Mouse (Mus musculus): ENCODE data around the gene Olfr980. TPM values are rescaled to one million over a fixed set of nuclear protein-coding genes. Genes with fewer than 3 reads are reported as not detected.
"Not testable (repeated sequence)": the region's sequence is repeated elsewhere in the genome, so short reads cannot be mapped to it uniquely, and the experiment has no call there.

Olfr980 gene
- not detected in 2 replicates for polyA plus RNA-seq (2011; ENCODE audit: insufficient read depth, insufficient read length, low replicate concordance, missing spikeins)

GRCm38 (mm10) chr9:40009482-40009881, at the start of gene Olfr980:
TSS of gene Olfr980 (minus strand) at chr9:40009582.
- H3K4me1 ChIP-seq (ENCODE audit: control insufficient read depth, insufficient read depth, low read length) = no peaks in the 10 kb centered on the region
- H3K4me3 ChIP-seq (replicated peaks; ENCODE audit: control insufficient read depth, low read depth, low read length) = no peak within 1 kb of the TSS
- no peak within 1 kb of the TSS for H3K27ac ChIP-seq (ENCODE audit: control insufficient read depth, insufficient read depth, low read depth, low read length, poor library complexity)
- TF ChIP-seq POLR2A (IDR thresholded peaks at IDR 0.05; ENCODE audit: borderline replicate concordance, control insufficient read depth, low read depth, low read length) (no peak), CTCF (IDR thresholded peaks at IDR 0.05; ENCODE audit: control insufficient read depth, insufficient read depth, low read length) (no peak)
- WGBS = 71% methylated on average over 1 of the region's 1 CpGs

- TF ChIP-seq POLR2A (IDR thresholded peaks at IDR 0.05; ENCODE audit: borderline replicate concordance, control insufficient read depth, low read depth, low read length) = no peak
- 87% methylated on average over 19 of the region's 19 CpGs for WGBS
- Histone ChIP-seq H3K4me3 (replicated peaks; ENCODE audit: control insufficient read depth, low read depth, low read length) (no peak overlapping the region), H3K27ac (ENCODE audit: control insufficient read depth, insufficient read depth, low read depth, low read length, poor library complexity) (no peak overlapping the region), H3K4me1 (ENCODE audit: control insufficient read depth, insufficient read depth, low read length) (no peaks in the 10 kb centered on the region)
These were observed 40.8 kb upstream of the Olfr980 start for GRCm38 (mm10) chr9:40050138-40050537.

- Histone ChIP-seq H3K27ac (ENCODE audit: control insufficient read depth, insufficient read depth, low read depth, low read length, poor library complexity) (no peak within 1 kb of the TSS), H3K4me1 (ENCODE audit: control insufficient read depth, insufficient read depth, low read length) (no peaks in the 10 kb centered on the region), H3K4me3 (replicated peaks; ENCODE audit: control insufficient read depth, low read depth, low read length) (no peak within 1 kb of the TSS)
- TF ChIP-seq POLR2A (IDR thresholded peaks at IDR 0.05; ENCODE audit: borderline replicate concordance, control insufficient read depth, low read depth, low read length) (no peak), CTCF (IDR thresholded peaks at IDR 0.05; ENCODE audit: control insufficient read depth, insufficient read depth, low read length) (no peak)
- 62% methylated on average over 2 of the region's 2 CpGs for WGBS
These were observed 11.8 kb upstream of the Olfr980 start, which contains the start of gene Olfr981 for GRCm38 (mm10) chr9:40021164-40021563. TSS of gene Olfr981 (plus strand) at chr9:40021464.

GRCm38 (mm10) chr9:40003365-40003764, 6.0 kb downstream of the Olfr980 start, which contains the start of gene Olfr979:
TSS of gene Olfr979 (minus strand) at chr9:40003465.
- H3K4me3 ChIP-seq (replicated peaks; ENCODE audit: control insufficient read depth, low read depth, low read length) = no peak within 1 kb of the TSS
- 95% methylated on average over 1 of the region's 1 CpGs for WGBS
- H3K4me1 ChIP-seq (ENCODE audit: control insufficient read depth, insufficient read depth, low read length) = no peaks in the 10 kb centered on the region
- TF ChIP-seq CTCF (IDR thresholded peaks at IDR 0.05; ENCODE audit: control insufficient read depth, insufficient read depth, low read length) = no peak
- TF ChIP-seq POLR2A (IDR thresholded peaks at IDR 0.05; ENCODE audit: borderline replicate concordance, control insufficient read depth, low read depth, low read length) = no peak
- no peak within 1 kb of the TSS for H3K27ac ChIP-seq (ENCODE audit: control insufficient read depth, insufficient read depth, low read depth, low read length, poor library complexity)

GRCm38 (mm10) chr9:39991813-39992212, 17.6 kb downstream of the Olfr980 start, which contains the start of gene Olfr978:
TSS of gene Olfr978 (plus strand) at chr9:39992113.
- no peaks in the 10 kb centered on the region for H3K4me1 ChIP-seq (ENCODE audit: control insufficient read depth, insufficient read depth, low read length)
- H3K27ac ChIP-seq (ENCODE audit: control insufficient read depth, insufficient read depth, low read depth, low read length, poor library complexity) = no peak within 1 kb of the TSS
- 80% methylated on average over 2 of the region's 2 CpGs for WGBS
- H3K4me3 ChIP-seq (replicated peaks; ENCODE audit: control insufficient read depth, low read depth, low read length) = no peak within 1 kb of the TSS
- TF ChIP-seq CTCF (IDR thresholded peaks at IDR 0.05; ENCODE audit: control insufficient read depth, insufficient read depth, low read length) (no peak), POLR2A (IDR thresholded peaks at IDR 0.05; ENCODE audit: borderline replicate concordance, control insufficient read depth, low read depth, low read length) (no peak)

GRCm38 (mm10) chr9:39976581-39977145, 32.7 kb downstream of the Olfr980 start:
- WGBS = 65% methylated on average over 1 of the region's 1 CpGs
- H3K27ac ChIP-seq (ENCODE audit: control insufficient read depth, insufficient read depth, low read depth, low read length, poor library complexity); H3K4me3 ChIP-seq (replicated peaks; ENCODE audit: control insufficient read depth, low read depth, low read length); H3K4me1 ChIP-seq (ENCODE audit: control insufficient read depth, insufficient read depth, low read length): not testable (repeated sequence)

- not testable (repeated sequence) for H3K4me3 ChIP-seq (replicated peaks; ENCODE audit: control insufficient read depth, low read depth, low read length); H3K4me1 ChIP-seq (ENCODE audit: control insufficient read depth, insufficient read depth, low read length); H3K27ac ChIP-seq (ENCODE audit: control insufficient read depth, insufficient read depth, low read depth, low read length, poor library complexity)
- 79% methylated on average over 8 of the region's 9 CpGs for WGBS
These were observed 48.3 kb downstream of the Olfr980 start, which contains the start of gene Olfr976 for GRCm38 (mm10) chr9:39961033-39961432. TSS of gene Olfr976 (minus strand) at chr9:39961133.

Other genes with a start within 250 kb of the Olfr980 start
- not detected in 2 replicates for gene Olfr968, start 226.3 kb downstream of the Olfr980 start, polyA plus RNA-seq (2011; ENCODE audit: insufficient read depth, insufficient read length, low replicate concordance, missing spikeins)
- gene Olfr969, start 218.6 kb downstream of the Olfr980 start, polyA plus RNA-seq (2011; ENCODE audit: insufficient read depth, insufficient read length, low replicate concordance, missing spikeins) = not detected in 2 replicates
- gene Olfr970, start 200.7 kb downstream of the Olfr980 start, polyA plus RNA-seq (2011; ENCODE audit: insufficient read depth, insufficient read length, low replicate concordance, missing spikeins) = not detected in 2 replicates
- gene Olfr971, start 172.7 kb downstream of the Olfr980 start, polyA plus RNA-seq (2011; ENCODE audit: insufficient read depth, insufficient read length, low replicate concordance, missing spikeins) = 0.65 TPM in 1 of 2 replicates, not detected in the other
- gene Olfr972, start 143.2 kb downstream of the Olfr980 start, polyA plus RNA-seq (2011; ENCODE audit: insufficient read depth, insufficient read length, low replicate concordance, missing spikeins) = not detected in 2 replicates
- not detected in 2 replicates for gene Olfr229, start 102.2 kb downstream of the Olfr980 start, polyA plus RNA-seq (2011; ENCODE audit: insufficient read depth, insufficient read length, low replicate concordance, missing spikeins)
- gene Olfr974, start 72.1 kb downstream of the Olfr980 start, polyA plus RNA-seq (2011; ENCODE audit: insufficient read depth, insufficient read length, low replicate concordance, missing spikeins) = not detected in 2 replicates
- gene Olfr975, start 57.5 kb downstream of the Olfr980 start, polyA plus RNA-seq (2011; ENCODE audit: insufficient read depth, insufficient read length, low replicate concordance, missing spikeins) = not detected in 2 replicates
- not detected in 2 replicates for gene Olfr976, start 48.4 kb downstream of the Olfr980 start, polyA plus RNA-seq (2011; ENCODE audit: insufficient read depth, insufficient read length, low replicate concordance, missing spikeins)
- gene Olfr978, start 17.5 kb downstream of the Olfr980 start, polyA plus RNA-seq (2011; ENCODE audit: insufficient read depth, insufficient read length, low replicate concordance, missing spikeins) = not detected in 2 replicates
- not detected in 2 replicates for gene Olfr979, start 6.1 kb downstream of the Olfr980 start, polyA plus RNA-seq (2011; ENCODE audit: insufficient read depth, insufficient read length, low replicate concordance, missing spikeins)
- gene Olfr981, start 11.9 kb upstream of the Olfr980 start, polyA plus RNA-seq (2011; ENCODE audit: insufficient read depth, insufficient read length, low replicate concordance, missing spikeins) = not detected in 2 replicates
- gene Olfr982, start 64.2 kb upstream of the Olfr980 start, polyA plus RNA-seq (2011; ENCODE audit: insufficient read depth, insufficient read length, low replicate concordance, missing spikeins) = not detected in 2 replicates
- not detected in 2 replicates for gene Olfr983, start 84.0 kb upstream of the Olfr980 start, polyA plus RNA-seq (2011; ENCODE audit: insufficient read depth, insufficient read length, low replicate concordance, missing spikeins)
- not detected in 2 replicates for gene Olfr984, start 104.6 kb upstream of the Olfr980 start, polyA plus RNA-seq (2011; ENCODE audit: insufficient read depth, insufficient read length, low replicate concordance, missing spikeins)
- gene Olfr985, start 120.6 kb upstream of the Olfr980 start, polyA plus RNA-seq (2011; ENCODE audit: insufficient read depth, insufficient read length, low replicate concordance, missing spikeins) = not detected in 2 replicates
- gene Tmem225, start 138.5 kb upstream of the Olfr980 start, polyA plus RNA-seq (2011; ENCODE audit: insufficient read depth, insufficient read length, low replicate concordance, missing spikeins) = not detected in 2 replicates
- gene Olfr986, start 171.3 kb upstream of the Olfr980 start, polyA plus RNA-seq (2011; ENCODE audit: insufficient read depth, insufficient read length, low replicate concordance, missing spikeins) = 0.40 TPM in 1 of 2 replicates, not detected in the other
- gene Zfp202, start 182.7 kb upstream of the Olfr980 start, polyA plus RNA-seq (2011; ENCODE audit: insufficient read depth, insufficient read length, low replicate concordance, missing spikeins) = 0.99 TPM in 1 of 2 replicates, not detected in the other

All from bone marrow, adult 2 months (tissue).